Mouse (Mus musculus): ENCODE measurements around the gene Rnf20. TPM values are rescaled to one million over a fixed set of nuclear protein-coding genes. Genes with fewer than 3 reads are reported as not detected.

Rnf20 gene
- polyA plus RNA-seq, 1 experiment from 2014 or later, result 37.7 TPM

Other genes with a start within 250 kb of the Rnf20 start
- gene Acnat2, start 223.9 kb upstream of the Rnf20 start, polyA plus RNA-seq (2015; fragmentation: Nextera tagmentation; extraction: Ambion mirVana), result not detected in 2 replicates
- gene Acnat1, start 158.1 kb upstream of the Rnf20 start, polyA plus RNA-seq (2015; fragmentation: Nextera tagmentation; extraction: Ambion mirVana), result 0.15 and 0.45 TPM in 2 replicates
- 0.22 TPM in 1 of 2 replicates, not detected in the other for gene Baat, start 125.4 kb upstream of the Rnf20 start, polyA plus RNA-seq (2015; fragmentation: Nextera tagmentation; extraction: Ambion mirVana)
- gene Mrpl50, start 110.9 kb upstream of the Rnf20 start, polyA plus RNA-seq (2015; fragmentation: Nextera tagmentation; extraction: Ambion mirVana), result 66.4 and 68.9 TPM in 2 replicates
- 7.5 TPM in 2 replicates for gene Zfp189, start 110.8 kb upstream of the Rnf20 start, polyA plus RNA-seq (2015; fragmentation: Nextera tagmentation; extraction: Ambion mirVana)
- gene Aldob, start 82.5 kb upstream of the Rnf20 start, polyA plus RNA-seq (2015; fragmentation: Nextera tagmentation; extraction: Ambion mirVana), result 0.08 and 0.23 TPM in 2 replicates
- gene Tmem246, start 34.1 kb upstream of the Rnf20 start, polyA plus RNA-seq (2015; fragmentation: Nextera tagmentation; extraction: Ambion mirVana), result 35.7 and 39.3 TPM in 2 replicates
- gene Ppp3r2, start 50.0 kb downstream of the Rnf20 start, polyA plus RNA-seq (2015; fragmentation: Nextera tagmentation; extraction: Ambion mirVana), result 0.05 and 0.07 TPM in 2 replicates
- 2.0 TPM in 2 replicates for gene Grin3a, start 213.7 kb downstream of the Rnf20 start, polyA plus RNA-seq (2015; fragmentation: Nextera tagmentation; extraction: Ambion mirVana)